Comparison of ENCODE assay signal across 27 mouse cellular contexts in genomic region chr2:30194656-30195055, GRCm38 (mm10). TPM values are rescaled to one million over a fixed set of nuclear protein-coding genes. Genes with fewer than 3 reads are reported as not detected.
"Had no signal": no experiment of that assay in that cellular context is flagged by ENCODE, and none has a peak within 500 bp of the region (broad histone marks: within the 10 kb centered on the region; RNA-seq: fewer than 3 reads in every experiment).

No protein-coding gene starts in this region.

- DNase-seq: gastrocnemius, adult 2 months; gastrocnemius, postnatal 10 days; gastrocnemius, postnatal 25 days; heart, adult 18-20 months; heart, postnatal 10 days; heart, postnatal 4 days; kidney, adult 18-20 months; kidney, adult 8-10 months; kidney, postnatal 10 days; kidney, postnatal 36 days; layer of hippocampus, adult 9-11 months; layer of hippocampus, postnatal 36 days; left cerebral cortex, postnatal 4 days; lung, adult 18-20 months had no signal

- H3K4me1 ChIP-seq: hindbrain, embryonic 10.5 days; hindbrain, embryonic 12.5 days; hindbrain, embryonic 15.5 days; limb, embryonic 13.5 days; limb, embryonic 15.5 days had no signal

- H3K4me3 ChIP-seq: gastrocnemius, adult 2 months; heart, embryonic 10.5 days; heart, embryonic 12.5 days; hindbrain, embryonic 10.5 days; hindbrain, embryonic 12.5 days; hindbrain, embryonic 15.5 days; intestine, embryonic 15.5 days; limb, embryonic 13.5 days; limb, embryonic 15.5 days; liver, embryonic 12.5 days had no signal

- H3K9me3 ChIP-seq: heart, embryonic 10.5 days; heart, embryonic 12.5 days; hindbrain, embryonic 10.5 days; hindbrain, embryonic 12.5 days; hindbrain, embryonic 15.5 days; intestine, embryonic 15.5 days; limb, embryonic 13.5 days; limb, embryonic 15.5 days; liver, embryonic 12.5 days had no signal

- H3K27ac ChIP-seq: gastrocnemius, adult 2 months; heart, embryonic 10.5 days; hindbrain, embryonic 10.5 days; hindbrain, embryonic 12.5 days; hindbrain, embryonic 15.5 days; intestine, embryonic 15.5 days; limb, embryonic 13.5 days; limb, embryonic 15.5 days; liver, embryonic 12.5 days; liver, embryonic 14.5 days had no signal

- ATAC-seq: inflammation-experienced regulatory T-cells, adult 6 months; intestine, embryonic 15.5 days; intestine, postnatal 0 days; liver, embryonic 12.5 days had no signal

- H3K9ac ChIP-seq: heart, embryonic 12.5 days; hindbrain, embryonic 12.5 days; hindbrain, embryonic 15.5 days; intestine, embryonic 15.5 days; limb, embryonic 13.5 days; limb, embryonic 15.5 days; liver, embryonic 12.5 days; liver, embryonic 14.5 days had no signal

- H3K27me3 ChIP-seq: heart, embryonic 12.5 days; hindbrain, embryonic 12.5 days; hindbrain, embryonic 15.5 days; intestine, embryonic 15.5 days; limb, embryonic 13.5 days; limb, embryonic 15.5 days; liver, embryonic 12.5 days had no signal

- H3K4me2 ChIP-seq: heart, embryonic 12.5 days; hindbrain, embryonic 12.5 days; hindbrain, embryonic 15.5 days; intestine, embryonic 15.5 days; limb, embryonic 13.5 days; limb, embryonic 15.5 days; liver, embryonic 12.5 days had no signal

- H3K36me3 ChIP-seq: hindbrain, embryonic 15.5 days; intestine, embryonic 15.5 days had no signal

RNA-seq across cellular contexts. Expression of gene Gm28035, which starts 45.7 kb away (rescaled TPM):
- total RNA-seq: granulocyte monocyte progenitor cell, adult 5-6 weeks had no signal
- polyA plus RNA-seq: hindbrain, embryonic 10.5 days had no signal
